Mouse (Mus musculus): ENCODE results near the gene Slc25a33. TPM values are rescaled to one million over a fixed set of nuclear protein-coding genes. Genes with fewer than 3 reads are reported as not detected.

The Slc25a33 gene
- total and polyA plus RNA-seq, 2 experiments from 2014 or later: 20.4 to 39.6 TPM

GRCm38 (mm10) chr4:149739478-149739877 is 34.6 kb downstream of the Slc25a33 start:
- Histone ChIP-seq H3K4me1 (ENCODE audit: insufficient read depth, low read length) (peaks cover 24% of the 10 kb centered on the region), H3K4me2 (ENCODE audit: low read depth, low read length) (no peak overlapping the region), H3K4me3 (ENCODE audit: low read length) (no peak overlapping the region), H3K9me3 (ENCODE audit: low read length) (no peaks in the 10 kb centered on the region), H3K27me3 (ENCODE audit: insufficient read depth, low read length) (no peaks in the 10 kb centered on the region), H3K9ac (replicated peaks; ENCODE audit: low read length) (no peak overlapping the region), H3K36me3 (ENCODE audit: insufficient read depth, low read length) (peaks cover 8% of the 10 kb centered on the region), H3K27ac (no peak overlapping the region)
- ATAC-seq (no peak), DNase-seq (ENCODE audit: low spot score) (no peak)
- 70% methylated on average over 5 of the region's 5 CpGs for WGBS
- TF ChIP-seq CTCF (IDR thresholded peaks at IDR 0.05; ENCODE audit: low read depth): no peak

GRCm38 (mm10) chr4:149737383-149738324 is 36.4 kb downstream of the Slc25a33 start, which contains the start of gene Tmem201:
Tmem201 (minus strand) TSS chr4:149738044.
- Histone ChIP-seq H3K4me3 (ENCODE audit: low read length) (peak within 1 kb of the TSS; percentile 69), H3K27me3 (ENCODE audit: insufficient read depth, low read length) (no peaks in the 10 kb centered on the region), H3K9ac (replicated peaks; ENCODE audit: low read length) (peak within 1 kb of the TSS; percentile 88), H3K4me1 (ENCODE audit: insufficient read depth, low read length) (peaks cover 38% of the 10 kb centered on the region), H3K36me3 (ENCODE audit: insufficient read depth, low read length) (no peaks in the 10 kb centered on the region; the same call in 1 of the 2 replicates), H3K27ac (peak within 1 kb of the TSS; percentile 86), H3K4me2 (ENCODE audit: low read depth, low read length) (peak within 1 kb of the TSS; percentile 61), H3K9me3 (ENCODE audit: low read length) (no peaks in the 10 kb centered on the region)
- WGBS: under 1% methylated on average over 87 of the region's 97 CpGs
- DNase-seq (ENCODE audit: low spot score) (peak; percentile 99), ATAC-seq (peak; percentile 91)
- peak; percentile 81 for TF ChIP-seq CTCF (IDR thresholded peaks at IDR 0.05; ENCODE audit: low read depth)

GRCm38 (mm10) chr4:149736581-149736980 is 37.5 kb downstream of the Slc25a33 start:
- H3K4me2 ChIP-seq (ENCODE audit: low read depth, low read length): peak overlapping the region; percentile 61
- H3K36me3 ChIP-seq (ENCODE audit: insufficient read depth, low read length): no peaks in the 10 kb centered on the region; the same call in 1 of the 2 replicates
- H3K9ac ChIP-seq (replicated peaks; ENCODE audit: low read length): peak overlapping the region; percentile 88
- DNase-seq (ENCODE audit: low spot score): peak; percentile 80
- no peaks in the 10 kb centered on the region for H3K9me3 ChIP-seq (ENCODE audit: low read length)
- H3K4me1 ChIP-seq (ENCODE audit: insufficient read depth, low read length): peaks cover 38% of the 10 kb centered on the region
- H3K27ac ChIP-seq: no peak overlapping the region
- 32% methylated on average over 4 of the region's 4 CpGs for WGBS
- H3K4me3 ChIP-seq (ENCODE audit: low read length): peak overlapping the region; percentile 69
- no peak for ATAC-seq
- no peaks in the 10 kb centered on the region for H3K27me3 ChIP-seq (ENCODE audit: insufficient read depth, low read length)
- TF ChIP-seq CTCF (IDR thresholded peaks at IDR 0.05; ENCODE audit: low read depth): no peak

GRCm38 (mm10) chr4:149735624-149736250 is 38.3 kb downstream of the Slc25a33 start:
- TF ChIP-seq CTCF (IDR thresholded peaks at IDR 0.05; ENCODE audit: low read depth): no peak
- peaks cover 38% of the 10 kb centered on the region for H3K4me1 ChIP-seq (ENCODE audit: insufficient read depth, low read length)
- no peak overlapping the region for H3K4me3 ChIP-seq (ENCODE audit: low read length)
- 62% methylated on average over 5 of the region's 5 CpGs for WGBS
- no peaks in the 10 kb centered on the region for H3K27me3 ChIP-seq (ENCODE audit: insufficient read depth, low read length)
- H3K9ac ChIP-seq (replicated peaks; ENCODE audit: low read length): no peak overlapping the region; the same call in 1 of the 2 replicates
- peaks cover 6% of the 10 kb centered on the region for H3K36me3 ChIP-seq (ENCODE audit: insufficient read depth, low read length)
- no peak overlapping the region for H3K27ac ChIP-seq
- H3K9me3 ChIP-seq (ENCODE audit: low read length): no peaks in the 10 kb centered on the region
- DNase-seq (ENCODE audit: low spot score): no peak
- peak overlapping the region; percentile 61 for H3K4me2 ChIP-seq (ENCODE audit: low read depth, low read length)
- ATAC-seq: no peak

GRCm38 (mm10) chr4:149734730-149735475 is 39.2 kb downstream of the Slc25a33 start:
- H3K4me3 ChIP-seq (ENCODE audit: low read length): no peak overlapping the region
- TF ChIP-seq CTCF (IDR thresholded peaks at IDR 0.05; ENCODE audit: low read depth): no peak
- peaks cover 38% of the 10 kb centered on the region for H3K4me1 ChIP-seq (ENCODE audit: insufficient read depth, low read length)
- no peak for ATAC-seq
- no peaks in the 10 kb centered on the region for H3K27me3 ChIP-seq (ENCODE audit: insufficient read depth, low read length)
- no peak for DNase-seq (ENCODE audit: low spot score)
- no peaks in the 10 kb centered on the region for H3K9me3 ChIP-seq (ENCODE audit: low read length)
- H3K9ac ChIP-seq (replicated peaks; ENCODE audit: low read length): peak overlapping the region; percentile 28; the same call in 1 of the 2 replicates
- H3K4me2 ChIP-seq (ENCODE audit: low read depth, low read length): peak overlapping the region; percentile 61; the same call in 1 of the 2 replicates
- no peak overlapping the region for H3K27ac ChIP-seq
- 62% methylated on average over 10 of the region's 10 CpGs for WGBS
- peaks cover 10% of the 10 kb centered on the region for H3K36me3 ChIP-seq (ENCODE audit: insufficient read depth, low read length)

- WGBS: 70% methylated on average over 6 of the region's 6 CpGs
These were observed 39.8 kb downstream of the Slc25a33 start for GRCm38 (mm10) chr4:149734246-149734645.

More at GRCm38 (mm10) chr4:149734246-149734645, 39.8 kb downstream of the Slc25a33 start:
- ATAC-seq: no peak
- Histone ChIP-seq H3K27ac (peak overlapping the region; percentile 56; the same call in 1 of the 2 replicates), H3K9me3 (ENCODE audit: low read length) (no peaks in the 10 kb centered on the region), H3K4me1 (ENCODE audit: insufficient read depth, low read length) (peaks cover 38% of the 10 kb centered on the region), H3K4me3 (ENCODE audit: low read length) (no peak overlapping the region), H3K36me3 (ENCODE audit: insufficient read depth, low read length) (peaks cover 16% of the 10 kb centered on the region), H3K4me2 (ENCODE audit: low read depth, low read length) (peak overlapping the region; percentile 24; the same call in 1 of the 2 replicates), H3K27me3 (ENCODE audit: insufficient read depth, low read length) (no peaks in the 10 kb centered on the region), H3K9ac (replicated peaks; ENCODE audit: low read length) (no peak overlapping the region)
- no peak for DNase-seq (ENCODE audit: low spot score)
- TF ChIP-seq CTCF (IDR thresholded peaks at IDR 0.05; ENCODE audit: low read depth): no peak

Measured in hindbrain, postnatal 0 days (tissue).